Mouse (Mus musculus): ENCODE data around the gene Hist1h3c.

DNA sequence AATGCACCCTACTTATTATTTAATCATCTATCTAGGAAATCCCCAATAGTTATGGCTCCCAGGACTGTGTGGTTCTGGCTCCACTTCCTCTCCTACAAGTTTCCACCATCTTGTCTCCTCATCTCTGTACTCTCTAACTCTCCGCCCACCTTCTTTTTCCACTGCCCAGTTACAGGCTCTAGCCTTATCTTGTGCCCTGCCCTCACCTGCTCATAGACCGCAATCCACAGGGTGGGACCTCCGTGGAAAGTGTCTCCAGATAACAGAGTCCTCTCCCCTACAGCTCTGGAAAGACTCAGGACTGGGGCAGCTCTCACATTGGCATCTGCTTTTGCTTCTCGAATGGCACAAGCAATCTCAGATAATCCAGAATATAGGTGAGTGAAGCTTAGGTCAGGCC is 33.6 kb upstream of the Hist1h3c start:
- TF ChIP-seq GATA1 (IDR thresholded peaks at IDR 0.05; ENCODE audit: low read length) = no peak
- TF ChIP-seq TAL1 (IDR thresholded peaks at IDR 0.05; ENCODE audit: low read length) = no peak

Data from erythroblast, embryonic 14.5 days (primary cell).